Mouse (Mus musculus) midbrain, embryonic 11.5 days (tissue): Measurements from ENCODE around the gene Lsm3. TPM values are rescaled to one million over a fixed set of nuclear protein-coding genes. Genes with fewer than 3 reads are reported as not detected.

Source experiments
- ATAC-seq: fragments of 200-750 bp; cut with Nextera tagmentation; 2 replicates; pipeline ENCODE4 v1.8.0; 2017; ENCODE audit warnings: moderate TSS enrichment, moderate library complexity; ENCODE audit not compliant: low FRiP score
- DNase-seq: peaks from one replicate; pipeline ENCODE4 v3.0.0; 2015; ENCODE audit warnings: low spot score; ENCODE audit errors: missing footprints
- H3K27ac ChIP-seq: fragments of 300-500 bp; sonication (generic); 2 replicates; pipeline ENCODE4 v1.5.1; 2014; ENCODE audit warnings: low read depth, low read length
- H3K27me3 ChIP-seq: fragments of 300-500 bp; sonication (generic); 2 replicates; pipeline ENCODE4 v1.6.1; 2014; ENCODE audit warnings: mild to moderate bottlenecking, low read length, moderate library complexity, mixed read lengths; ENCODE audit not compliant: control insufficient read depth, insufficient read depth
- H3K36me3 ChIP-seq: fragments of 300-500 bp; sonication (generic); 2 replicates; pipeline ENCODE4 v1.6.1; 2014; ENCODE audit warnings: mild to moderate bottlenecking, low read length, moderate library complexity, mixed read lengths; ENCODE audit not compliant: control insufficient read depth, insufficient read depth
- H3K4me1 ChIP-seq: fragments of 300-500 bp; sonication (generic); 2 replicates; pipeline ENCODE4 v1.6.1; 2014; ENCODE audit warnings: low read length; ENCODE audit not compliant: control insufficient read depth, insufficient read depth
- H3K4me2 ChIP-seq: fragments of 300-500 bp; sonication (generic); 2 replicates; pipeline ENCODE4 v1.6.1; 2014; ENCODE audit warnings: mild to moderate bottlenecking, moderate library complexity
- H3K4me3 ChIP-seq: fragments of 300-500 bp; sonication (generic); 2 replicates; pipeline ENCODE4 v1.5.1; 2014; ENCODE audit warnings: low read depth, low read length
- H3K9ac ChIP-seq: fragments of 300-500 bp; sonication (generic); 2 replicates; pipeline ENCODE4 v1.6.1; 2014; ENCODE audit warnings: low read length
- H3K9me3 ChIP-seq: fragments of 300-500 bp; sonication (generic); 2 replicates; pipeline ENCODE4 v1.6.1; 2016; ENCODE audit warnings: low read length; ENCODE audit not compliant: control insufficient read depth
- WGBS: fragments of 180-500 bp; shearing (Covaris S2); extraction: QIAGEN DNeasy Blood & Tissue Kit; methylation state at CpG from one replicate; pipeline ENCODE4 v1.1.7; 2014; 5-methylcytosine and 5-hydroxymethylcytosine counted together
- polyA plus RNA-seq: library from polyadenylated mRNA; unstranded; fragments of >200 nt; fragmentation: Nextera tagmentation; extraction: Ambion mirVana; gene quantifications from 2 replicates; pipeline ENCODE4 v1.2.1, GENCODE M21; 2014

Lsm3 gene
- polyA plus RNA-seq, 1 experiment from 2014 or later = 305 TPM

DNA sequence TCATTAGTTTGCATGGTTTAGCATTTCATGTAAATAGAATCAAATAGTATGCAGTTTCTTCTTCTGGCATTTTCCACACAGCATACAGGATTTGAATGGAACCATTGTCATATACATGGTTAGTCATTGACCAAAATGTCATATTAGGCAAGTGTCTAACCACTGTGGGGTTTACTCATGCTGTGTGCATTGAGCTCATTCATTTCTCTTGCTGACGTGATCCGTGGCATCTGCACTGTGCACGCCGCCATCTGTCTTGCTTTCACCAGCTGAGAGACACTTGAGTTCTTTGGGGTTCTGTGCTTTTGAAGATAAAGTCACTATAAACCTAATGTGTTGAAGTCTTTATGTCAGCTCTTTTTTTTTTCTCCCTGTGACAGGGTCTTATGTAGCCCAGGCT is 43.6 kb downstream of the Lsm3 start:
- no peaks in the 10 kb centered on the region for H3K9me3 ChIP-seq
- ATAC-seq = no peak
- no peaks in the 10 kb centered on the region for H3K36me3 ChIP-seq
- WGBS = 88% methylated on average over 4 of the region's 4 CpGs
- no peak overlapping the region for H3K4me3 ChIP-seq
- no peak for DNase-seq
- H3K27ac ChIP-seq = no peak overlapping the region
- H3K9ac ChIP-seq = no peak overlapping the region
- H3K4me1 ChIP-seq = no peaks in the 10 kb centered on the region
- no peaks in the 10 kb centered on the region for H3K27me3 ChIP-seq
- H3K4me2 ChIP-seq = no peak overlapping the region

DNA sequence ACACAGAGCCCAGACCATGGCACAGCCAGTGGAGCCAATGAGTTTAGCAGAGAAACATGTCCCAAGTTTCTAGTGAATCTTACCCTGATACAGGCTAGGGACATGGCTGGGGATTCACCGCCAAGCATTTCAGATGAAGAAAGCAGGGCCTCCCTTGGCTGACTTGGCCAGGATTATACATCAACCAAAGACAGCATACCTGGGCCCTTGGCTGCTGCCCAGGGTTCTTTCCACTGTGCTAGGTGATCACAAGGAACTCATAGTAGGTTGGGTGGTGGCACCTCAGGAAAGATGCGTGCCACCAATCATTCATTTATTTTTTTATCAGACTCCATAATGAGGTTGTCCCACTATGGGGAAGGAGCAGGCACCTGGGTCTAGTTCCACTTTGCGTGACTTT is 44.5 kb downstream of the Lsm3 start:
- 85% methylated on average over 3 of the region's 3 CpGs for WGBS
- H3K9me3 ChIP-seq = no peaks in the 10 kb centered on the region

DNA sequence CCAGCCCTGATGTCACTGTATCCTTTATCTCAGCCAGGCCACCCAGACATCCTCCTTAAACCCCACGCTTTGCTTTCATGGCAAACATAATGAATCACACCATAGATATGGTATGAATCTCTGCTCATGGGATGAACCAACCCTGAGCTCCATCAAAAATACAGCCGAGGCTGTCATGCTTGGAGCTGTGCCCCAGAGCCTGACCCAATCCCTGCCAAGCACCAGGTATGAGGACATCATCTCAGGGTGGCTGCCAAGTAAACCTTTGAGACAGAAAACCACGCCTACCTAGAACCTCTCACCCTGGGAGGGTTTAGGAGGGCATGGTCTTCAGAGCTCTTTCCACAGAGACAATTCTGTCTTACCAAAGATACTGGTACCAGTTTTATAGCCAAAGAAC is 47.3 kb downstream of the Lsm3 start:
- ATAC-seq (no peak), DNase-seq (no peak)
- H3K4me1 ChIP-seq = no peaks in the 10 kb centered on the region
- WGBS = 79% methylated on average over 3 of the region's 3 CpGs
- H3K4me2 ChIP-seq = no peak overlapping the region
- H3K9ac ChIP-seq = no peak overlapping the region
- H3K27ac ChIP-seq = no peak overlapping the region
- H3K27me3 ChIP-seq = no peaks in the 10 kb centered on the region
- no peak overlapping the region for H3K4me3 ChIP-seq
- H3K9me3 ChIP-seq = no peaks in the 10 kb centered on the region
- no peaks in the 10 kb centered on the region for H3K36me3 ChIP-seq

More for the DNA sequence above, 44.5 kb downstream of the Lsm3 start:
- no peaks in the 10 kb centered on the region for H3K4me1 ChIP-seq
- no peak overlapping the region for H3K27ac ChIP-seq
- DNase-seq (no peak), ATAC-seq (no peak)
- no peak overlapping the region for H3K4me3 ChIP-seq
- no peak overlapping the region for H3K4me2 ChIP-seq
- H3K9ac ChIP-seq = no peak overlapping the region
- no peaks in the 10 kb centered on the region for H3K36me3 ChIP-seq
- H3K27me3 ChIP-seq = no peaks in the 10 kb centered on the region

GRCm38 (mm10) chr6:91566407-91566806 is 50.7 kb downstream of the Lsm3 start:
- Histone ChIP-seq H3K9ac (no peak overlapping the region), H3K4me2 (no peak overlapping the region), H3K4me1 (no peaks in the 10 kb centered on the region), H3K27me3 (no peaks in the 10 kb centered on the region), H3K27ac (no peak overlapping the region), H3K9me3 (no peaks in the 10 kb centered on the region), H3K4me3 (no peak overlapping the region), H3K36me3 (no peaks in the 10 kb centered on the region)
- DNase-seq = no peak
- 75% methylated on average over 9 of the region's 9 CpGs for WGBS
- no peak for ATAC-seq

Other genes with a start within 250 kb of the Lsm3 start
- gene Wnt7a, start 104.6 kb upstream of the Lsm3 start, polyA plus RNA-seq = 11.5 and 12.4 TPM in 2 replicates
- 25.3 and 26.7 TPM in 2 replicates for gene Chchd4, start 42.4 kb upstream of the Lsm3 start, polyA plus RNA-seq
- 66.3 and 68.9 TPM in 2 replicates for gene Tmem43, start 42.2 kb upstream of the Lsm3 start, polyA plus RNA-seq
- gene Xpc, start within 50 bp of the Lsm3 start, polyA plus RNA-seq = 21.6 and 23.2 TPM in 2 replicates
- 43.6 and 45.6 TPM in 2 replicates for gene Slc6a6, start 168.1 kb downstream of the Lsm3 start, polyA plus RNA-seq